Mouse (Mus musculus) hematopoietic stem cell, adult 5-6 weeks (primary cell): ENCODE results near the gene Thbs4. TPM values are rescaled to one million over a fixed set of nuclear protein-coding genes. Genes with fewer than 3 reads are reported as not detected.
"Not testable (repeated sequence)": the region's sequence is repeated elsewhere in the genome, so short reads cannot be mapped to it uniquely, and the experiment has no call there.

ENCODE experiments used
- ATAC-seq, 2 experiments: fragments of 125-278 bp in 1 of 2; replicated peaks in 1 of 2; 2 replicates each; pipeline ENCODE4 v1.8.0; 2016 to 2017; ENCODE audit warnings: inconsistent platforms in 2 of 2, mild to moderate bottlenecking in 2 of 2, moderate number of reproducible peaks in 2 of 2, low read depth in 1 of 2, moderate TSS enrichment in 1 of 2; ENCODE audit not compliant: low FRiP score in 2 of 2, poor library complexity in 2 of 2, severe bottlenecking in 2 of 2, insufficient read depth in 1 of 2, low TSS enrichment in 1 of 2
- total RNA-seq: library from RNA; stranded (forward); fragments of 172-1452, 232-1000 nt; gene quantifications from 2 replicates; pipeline ENCODE4 v1.2.3, GENCODE M21; 2017

The Thbs4 gene
- 0.19 TPM in 1 of 2 replicates, not detected in the other for total RNA-seq

- no peak for ATAC-seq
Observed at GRCm38 (mm10) chr13:92794462-92795214, at the start of gene Thbs4. TSS of gene Thbs4 (minus strand) at chr13:92794818.

GRCm38 (mm10) chr13:92833162-92833561 lies 38.5 kb upstream of the Thbs4 start:
- no peak for ATAC-seq

- ATAC-seq: peak; percentile 46 to 53; a peak in 2 of 4 replicates
Observed at GRCm38 (mm10) chr13:92828820-92829219, 34.2 kb upstream of the Thbs4 start.

GRCm38 (mm10) chr13:92817357-92817756 lies 22.7 kb upstream of the Thbs4 start:
- ATAC-seq: no peak

- ATAC-seq: no peak
Observed at GRCm38 (mm10) chr13:92816329-92816728, 21.7 kb upstream of the Thbs4 start.

GRCm38 (mm10) chr13:92810592-92810991 lies 16.0 kb upstream of the Thbs4 start:
- ATAC-seq: not testable (repeated sequence)

- no peak for ATAC-seq
Observed at GRCm38 (mm10) chr13:92807849-92808248, 13.2 kb upstream of the Thbs4 start.

- ATAC-seq: no peak
Observed at GRCm38 (mm10) chr13:92806785-92807184, 12.2 kb upstream of the Thbs4 start.

- no peak for ATAC-seq
Observed at GRCm38 (mm10) chr13:92799306-92799925, 4.8 kb upstream of the Thbs4 start.

- no peak for ATAC-seq
Observed at GRCm38 (mm10) chr13:92798830-92799229, 4.2 kb upstream of the Thbs4 start.

- no peak for ATAC-seq
Observed at GRCm38 (mm10) chr13:92793636-92794035, 982 bp downstream of the Thbs4 start.

GRCm38 (mm10) chr13:92791474-92791873 lies 3.1 kb downstream of the Thbs4 start:
- ATAC-seq: no peak

GRCm38 (mm10) chr13:92784311-92784710 lies 10.3 kb downstream of the Thbs4 start:
- ATAC-seq: no peak

GRCm38 (mm10) chr13:92783551-92783950 lies 11.1 kb downstream of the Thbs4 start:
- no peak for ATAC-seq

GRCm38 (mm10) chr13:92780927-92781326 lies 13.7 kb downstream of the Thbs4 start:
- no peak for ATAC-seq

- ATAC-seq: no peak
Observed at GRCm38 (mm10) chr13:92780076-92780475, 14.5 kb downstream of the Thbs4 start.

GRCm38 (mm10) chr13:92778642-92779041 lies 16.0 kb downstream of the Thbs4 start:
- ATAC-seq: no peak

GRCm38 (mm10) chr13:92775916-92776315 lies 18.7 kb downstream of the Thbs4 start:
- no peak for ATAC-seq

GRCm38 (mm10) chr13:92774887-92775286 lies 19.7 kb downstream of the Thbs4 start:
- peak; percentile 42 to 76; a peak in 2 of 4 replicates for ATAC-seq
